Mouse (Mus musculus): ENCODE measurements around the gene Tnks1bp1.
A peak's percentile ranks its signal among the peaks of the same experiment; 100 is the strongest.

DNA sequence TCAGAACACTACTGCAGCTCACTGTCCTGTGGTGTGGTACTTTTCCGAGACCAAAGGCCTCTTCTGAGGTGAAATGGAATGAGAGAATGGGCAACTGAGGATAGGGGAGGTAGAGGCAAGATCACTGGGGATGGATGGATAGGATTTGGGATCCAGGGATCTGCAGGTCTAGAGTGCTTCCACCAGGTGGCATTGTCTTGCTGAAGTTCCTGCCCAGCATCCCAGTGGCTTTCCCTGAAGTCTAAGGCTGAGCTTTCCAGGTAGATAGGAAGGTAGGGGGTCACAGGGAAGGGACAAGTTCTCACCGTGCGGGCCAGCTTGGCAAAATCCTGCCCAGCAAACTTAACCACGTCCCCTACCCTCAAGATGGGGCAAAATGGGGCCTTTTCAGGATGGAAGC, 25.8 kb upstream of the Tnks1bp1 start:
- no peak for TF ChIP-seq POLR2A (IDR thresholded peaks at IDR 0.05; ENCODE audit: borderline replicate concordance, extremely low read depth, low read depth, low read length)
- peak; percentile 87 for TF ChIP-seq CTCF (IDR thresholded peaks at IDR 0.05; ENCODE audit: insufficient read depth, low read length)
